Mouse (Mus musculus) limb, embryonic 12.5 days (tissue): ENCODE measurements around the gene Prr5. TPM values are rescaled to one million over a fixed set of nuclear protein-coding genes. Genes with fewer than 3 reads are reported as not detected.

Source experiments
- ATAC-seq: fragments of 200-750 bp; cut with Nextera tagmentation; 2 replicates; pipeline ENCODE4 v1.8.0; 2017; ENCODE audit warnings: low read depth, moderate TSS enrichment; ENCODE audit not compliant: insufficient number of reproducible peaks, insufficient read depth, low FRiP score, low TSS enrichment
- H3K27ac ChIP-seq: fragments of 300-500 bp; sonication (generic); 2 replicates; pipeline ENCODE4 v1.5.1; 2016; ENCODE audit warnings: mild to moderate bottlenecking, moderate library complexity
- H3K27me3 ChIP-seq: fragments of 300-500 bp; sonication (generic); 2 replicates; pipeline ENCODE4 v1.6.1; 2016; ENCODE audit warnings: mild to moderate bottlenecking, moderate library complexity
- H3K36me3 ChIP-seq: fragments of 300-500 bp; sonication (generic); 2 replicates; pipeline ENCODE4 v1.6.1; 2016; ENCODE audit warnings: mild to moderate bottlenecking, moderate library complexity
- H3K4me1 ChIP-seq: fragments of 300-500 bp; sonication (generic); replicated peaks from 2 replicates; pipeline ENCODE4 v1.6.1; 2016
- H3K4me2 ChIP-seq: fragments of 300-500 bp; sonication (generic); 2 replicates; pipeline ENCODE4 v1.6.1; 2016; ENCODE audit warnings: mild to moderate bottlenecking, moderate library complexity
- H3K4me3 ChIP-seq: fragments of 300-500 bp; sonication (generic); replicated peaks from 2 replicates; pipeline ENCODE4 v1.5.1; 2016; ENCODE audit warnings: mild to moderate bottlenecking
- H3K9ac ChIP-seq: fragments of 300-500 bp; sonication (generic); replicated peaks from 2 replicates; pipeline ENCODE4 v1.6.1; 2016; ENCODE audit warnings: mild to moderate bottlenecking, moderate library complexity
- H3K9me3 ChIP-seq: fragments of 300-500 bp; sonication (generic); 2 replicates; pipeline ENCODE4 v1.6.1; 2016; ENCODE audit warnings: mild to moderate bottlenecking, moderate library complexity
- WGBS: fragments of 180-500 bp; shearing (Covaris S2); methylation state at CpG from one replicate; pipeline ENCODE4 v1.1.7; 2016; 5-methylcytosine and 5-hydroxymethylcytosine counted together
- polyA plus RNA-seq: library from polyadenylated mRNA; unstranded; fragments of >200 nt; fragmentation: Nextera tagmentation; extraction: Ambion mirVana; gene quantifications from 2 replicates; pipeline ENCODE4 v1.2.1, GENCODE M21; 2016

The Prr5 gene
- polyA plus RNA-seq, 1 experiment from 2014 or later = 16.7 TPM

DNA sequence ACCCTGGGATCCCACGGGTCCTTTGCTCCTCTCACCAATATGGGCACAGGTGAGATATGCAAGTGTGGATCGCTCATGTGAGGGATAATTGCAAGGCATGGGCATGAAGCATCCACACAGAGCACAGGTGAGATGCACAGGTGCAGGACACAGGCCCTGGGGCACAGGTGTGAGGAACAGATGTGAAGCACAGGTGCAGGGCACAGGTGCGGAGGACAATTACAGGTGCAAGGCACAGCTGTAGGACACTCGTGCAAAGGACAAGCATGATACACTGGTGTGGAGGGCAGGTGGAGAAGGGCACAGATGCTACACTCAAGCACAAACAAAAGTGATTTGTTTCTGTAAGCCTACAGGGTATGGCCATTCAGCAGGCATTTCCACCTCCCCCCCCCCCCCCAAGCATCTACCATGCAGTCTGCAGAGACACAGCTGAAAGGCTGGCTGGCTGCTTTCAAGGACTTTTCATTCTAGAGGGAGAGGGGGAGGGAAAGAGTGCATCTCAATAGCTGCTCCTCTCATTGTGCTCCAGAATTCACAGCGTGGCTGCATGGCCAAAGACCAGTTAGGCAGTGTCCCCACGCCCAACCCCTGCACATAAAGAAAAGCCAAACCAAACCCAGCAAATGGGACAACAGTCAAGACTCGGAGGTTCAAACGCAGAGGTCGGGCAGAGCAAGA lies 11.9 kb upstream of the Prr5 start:
- ATAC-seq = no peak
- 72% methylated on average over 9 of the region's 9 CpGs for WGBS
- Histone ChIP-seq H3K9me3 (no peaks in the 10 kb centered on the region), H3K4me1 (peaks cover 23% of the 10 kb centered on the region), H3K9ac (no peak overlapping the region), H3K27me3 (0 out of 2 replicates have a peak, but pooled peaks cover 7% of the 10 kb centered on the region), H3K27ac (no peak overlapping the region), H3K36me3 (no peaks in the 10 kb centered on the region), H3K4me3 (no peak overlapping the region), H3K4me2 (no peak overlapping the region)

DNA sequence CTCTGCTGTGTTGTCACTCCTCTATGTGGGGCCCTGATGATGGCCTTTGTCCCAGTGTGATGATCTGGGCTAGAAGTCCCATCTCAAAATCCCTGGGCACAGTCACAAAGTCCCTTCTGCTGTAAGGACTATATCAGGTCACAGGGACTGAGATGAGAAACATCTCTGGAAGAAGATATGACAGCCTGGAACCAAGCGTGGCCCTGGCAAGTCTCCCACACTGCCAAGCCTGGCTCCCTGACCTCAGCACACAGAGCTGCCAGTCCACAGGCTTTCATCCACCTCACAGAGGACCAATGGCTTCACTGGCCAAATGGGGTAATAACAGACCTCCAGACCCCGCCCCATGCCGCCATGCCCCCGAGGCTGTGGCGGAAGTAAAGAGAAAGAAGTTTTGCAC lies 10.8 kb upstream of the Prr5 start:
- Histone ChIP-seq H3K9me3 (no peaks in the 10 kb centered on the region), H3K9ac (no peak overlapping the region), H3K27ac (no peak overlapping the region), H3K36me3 (no peaks in the 10 kb centered on the region), H3K4me2 (no peak overlapping the region), H3K4me1 (peaks cover 28% of the 10 kb centered on the region), H3K27me3 (peaks cover 11% of the 10 kb centered on the region; the same call in 1 of the 2 replicates), H3K4me3 (no peak overlapping the region)
- no peak for ATAC-seq
- 82% methylated on average over 5 of the region's 5 CpGs for WGBS

DNA sequence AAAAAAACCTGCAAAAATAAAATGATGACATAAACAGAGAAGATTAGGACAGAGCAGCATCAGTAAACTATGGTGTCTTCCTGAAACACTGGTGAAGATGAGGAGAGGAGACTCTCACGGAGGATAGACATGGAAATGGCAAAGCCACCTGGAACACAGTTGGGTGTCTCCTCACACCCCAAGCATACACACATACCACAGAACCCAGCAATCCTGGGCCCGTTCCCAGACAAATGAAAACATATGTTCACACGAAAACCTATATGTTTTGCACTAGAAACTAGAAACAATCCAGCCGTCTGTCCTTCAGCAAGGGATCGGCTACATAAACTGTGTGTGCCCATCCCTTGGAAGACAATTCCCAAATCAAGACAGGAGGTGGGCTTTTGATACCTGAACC lies 9.6 kb upstream of the Prr5 start:
- WGBS = 57% methylated on average over 5 of the region's 5 CpGs
- Histone ChIP-seq H3K4me2 (no peak overlapping the region), H3K27ac (no peak overlapping the region), H3K36me3 (no peaks in the 10 kb centered on the region), H3K27me3 (peaks cover 22% of the 10 kb centered on the region; the same call in 1 of the 2 replicates), H3K4me1 (peaks cover 33% of the 10 kb centered on the region), H3K4me3 (no peak overlapping the region), H3K9me3 (no peaks in the 10 kb centered on the region), H3K9ac (no peak overlapping the region)
- ATAC-seq = no peak

DNA sequence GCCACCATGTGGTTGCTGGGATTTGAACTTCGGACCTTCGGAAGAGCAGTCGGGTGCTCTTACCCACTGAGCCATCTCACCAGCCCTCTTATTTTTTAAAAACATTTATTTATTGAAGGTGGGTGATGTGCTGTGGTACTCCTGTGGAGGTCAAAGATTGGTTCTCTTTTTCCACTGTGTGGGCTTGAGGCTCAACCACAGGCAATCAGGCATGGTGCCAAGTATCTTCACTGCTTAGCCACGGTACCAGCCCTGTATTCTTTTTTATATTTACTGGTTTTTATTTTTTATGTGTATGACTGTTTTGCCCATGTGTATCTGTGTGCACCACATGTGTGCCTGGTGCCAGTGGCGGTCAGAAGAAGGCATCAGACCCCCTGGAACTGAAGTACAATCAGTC lies 8.1 kb upstream of the Prr5 start:
- peaks cover 27% of the 10 kb centered on the region; the same call in 1 of the 2 replicates for H3K27me3 ChIP-seq
- no peak overlapping the region for H3K4me3 ChIP-seq
- no peak overlapping the region for H3K9ac ChIP-seq
- no peaks in the 10 kb centered on the region for H3K9me3 ChIP-seq
- H3K4me2 ChIP-seq = no peak overlapping the region
- peaks cover 29% of the 10 kb centered on the region for H3K4me1 ChIP-seq
- H3K36me3 ChIP-seq = no peaks in the 10 kb centered on the region
- H3K27ac ChIP-seq = no peak overlapping the region
- 93% methylated on average over 5 of the region's 5 CpGs for WGBS
- ATAC-seq = no peak

DNA sequence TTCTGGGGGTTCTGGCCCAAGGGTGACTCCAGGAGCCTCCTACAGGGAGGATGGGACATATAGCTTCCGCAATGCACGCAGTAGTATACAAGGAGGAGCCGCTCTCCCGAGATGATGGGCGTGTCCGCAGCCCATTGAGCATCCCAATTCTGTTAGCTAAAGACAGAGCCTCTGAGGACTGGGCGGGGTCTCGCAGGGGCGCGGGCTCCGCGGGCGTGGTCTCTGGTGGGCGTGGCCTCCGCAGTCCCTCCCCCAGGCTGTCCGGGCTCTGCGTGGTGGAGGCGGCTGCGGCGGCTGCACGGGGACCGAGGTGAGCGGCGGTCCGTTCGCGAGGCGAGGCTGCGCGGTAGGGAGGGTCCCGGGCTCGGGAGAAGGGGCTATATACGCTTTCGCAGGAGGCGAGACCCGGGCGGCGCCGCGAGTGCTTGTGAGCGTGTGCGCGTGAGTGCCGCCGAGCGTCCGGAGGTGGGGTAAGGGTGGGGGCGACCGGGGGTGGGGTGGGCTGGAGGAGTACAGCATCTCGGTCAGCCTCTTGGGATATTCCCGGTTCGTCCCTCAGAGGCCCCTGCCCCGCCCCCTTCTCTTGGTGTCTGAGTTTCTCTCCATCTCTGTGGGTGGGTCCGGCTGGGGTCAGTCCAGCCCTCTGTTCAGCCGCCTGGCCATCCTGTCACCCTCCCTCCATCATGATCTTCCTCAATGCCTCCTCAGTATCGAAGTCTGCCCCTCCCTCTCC lies 6.3 kb upstream of the Prr5 start:
- Histone ChIP-seq H3K4me3 (peak overlapping the region; percentile 56), H3K27ac (no peak overlapping the region), H3K36me3 (no peaks in the 10 kb centered on the region), H3K4me2 (peak overlapping the region; percentile 82), H3K9me3 (no peaks in the 10 kb centered on the region), H3K27me3 (peaks cover 27% of the 10 kb centered on the region; the same call in 1 of the 2 replicates), H3K9ac (peak overlapping the region; percentile 63), H3K4me1 (peaks cover 29% of the 10 kb centered on the region)
- ATAC-seq = peak; percentile 65
- under 1% methylated on average over 56 of the region's 56 CpGs for WGBS

DNA sequence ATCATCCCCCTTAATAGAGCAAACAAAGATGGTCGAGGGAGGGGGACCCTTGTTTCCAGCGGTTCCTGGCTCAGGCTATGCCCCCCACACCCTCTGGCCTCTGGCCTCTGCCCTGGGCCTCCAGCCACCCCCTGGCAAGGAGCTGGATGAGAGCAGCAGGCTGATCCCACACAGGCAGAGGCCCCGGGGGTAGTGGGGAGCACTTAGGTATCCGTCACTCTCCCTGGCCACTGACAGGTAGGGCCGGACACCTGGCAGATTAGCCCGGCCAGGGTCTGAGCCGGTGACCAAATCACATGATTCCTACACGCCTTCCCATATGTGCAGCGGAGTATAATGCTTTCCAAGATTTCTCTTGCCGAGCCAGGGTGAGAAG lies 5.7 kb upstream of the Prr5 start:
- Histone ChIP-seq H3K27ac (no peak overlapping the region), H3K4me3 (peak overlapping the region; percentile 56), H3K36me3 (no peaks in the 10 kb centered on the region), H3K9ac (peak overlapping the region; percentile 63; the same call in 1 of the 2 replicates), H3K27me3 (peaks cover 27% of the 10 kb centered on the region; the same call in 1 of the 2 replicates), H3K4me1 (peaks cover 29% of the 10 kb centered on the region), H3K9me3 (no peaks in the 10 kb centered on the region), H3K4me2 (peak overlapping the region; percentile 82)
- ATAC-seq = peak; percentile 29; the same call in 1 of the 2 replicates
- 48% methylated on average over 10 of the region's 10 CpGs for WGBS

DNA sequence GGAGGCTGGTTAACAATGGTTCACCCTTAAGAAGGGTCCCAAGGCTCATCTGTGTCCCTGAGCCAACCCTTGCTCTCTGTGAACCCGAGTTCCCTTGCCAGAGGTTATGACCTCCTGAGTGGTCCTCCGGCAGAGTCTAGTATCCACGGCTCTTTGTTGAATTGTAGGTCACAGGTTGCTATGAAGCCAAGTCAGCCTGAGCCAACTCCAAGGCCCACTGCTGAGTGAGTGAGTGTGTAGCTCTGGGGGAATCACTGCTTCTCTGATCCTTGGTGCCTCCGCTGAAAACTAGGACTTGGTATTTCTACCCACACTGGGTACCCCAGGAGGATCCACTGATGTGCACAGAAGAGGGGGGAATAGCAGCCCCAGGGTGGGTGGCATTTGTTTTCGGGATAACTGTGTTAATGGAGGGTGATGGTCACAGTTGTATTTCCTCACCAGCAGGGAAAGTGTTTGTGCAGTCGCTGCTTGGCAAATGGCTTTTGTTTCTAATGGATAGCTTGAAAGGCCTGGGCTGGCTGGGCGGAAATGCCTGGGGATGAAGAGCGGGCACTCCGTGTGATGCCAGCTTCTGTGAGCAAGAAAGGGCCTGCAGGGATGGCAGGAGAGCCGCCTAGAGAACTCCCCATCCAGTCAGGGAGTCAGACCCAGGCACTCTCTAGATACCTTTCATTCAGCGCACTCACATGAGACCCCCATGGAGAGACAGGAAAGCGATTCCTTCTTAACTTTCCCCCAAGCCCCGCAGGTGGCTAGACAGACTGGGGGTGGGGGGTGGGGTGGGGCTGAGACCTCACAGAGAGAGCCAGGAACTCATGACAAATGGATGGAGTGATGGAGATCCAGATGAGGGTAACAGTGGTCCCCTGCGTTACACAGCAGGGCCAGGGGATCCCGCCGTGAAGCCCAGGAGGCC lies 4.6 kb upstream of the Prr5 start:
- ATAC-seq = no peak
- Histone ChIP-seq H3K36me3 (no peaks in the 10 kb centered on the region), H3K27me3 (peaks cover 27% of the 10 kb centered on the region), H3K4me1 (peaks cover 29% of the 10 kb centered on the region), H3K4me3 (no peak overlapping the region), H3K9ac (no peak overlapping the region), H3K9me3 (no peaks in the 10 kb centered on the region), H3K4me2 (no peak overlapping the region), H3K27ac (no peak overlapping the region)
- WGBS = 30% methylated on average over 16 of the region's 16 CpGs

DNA sequence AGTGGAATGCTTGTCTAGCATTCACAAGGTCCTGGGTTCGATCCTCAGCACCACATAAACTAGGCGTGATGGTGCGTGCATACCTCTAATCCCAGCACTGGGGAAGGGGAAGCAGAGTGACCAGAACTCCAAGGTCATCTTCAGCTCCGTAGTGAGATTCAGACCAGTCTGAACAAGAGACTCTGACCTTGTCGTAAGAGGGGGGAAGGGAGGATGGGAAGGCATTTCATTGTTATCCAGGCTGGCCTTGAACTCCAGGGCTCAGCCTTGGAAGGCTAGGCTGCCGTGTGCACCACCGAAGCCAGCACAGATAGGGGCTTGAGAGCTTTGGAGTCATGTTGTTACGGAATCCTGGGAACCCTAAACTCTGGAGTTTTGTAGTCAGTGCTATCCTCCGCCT lies 3.8 kb upstream of the Prr5 start:
- 70% methylated on average over 9 of the region's 9 CpGs for WGBS
- H3K27me3 ChIP-seq = peaks cover 27% of the 10 kb centered on the region

DNA sequence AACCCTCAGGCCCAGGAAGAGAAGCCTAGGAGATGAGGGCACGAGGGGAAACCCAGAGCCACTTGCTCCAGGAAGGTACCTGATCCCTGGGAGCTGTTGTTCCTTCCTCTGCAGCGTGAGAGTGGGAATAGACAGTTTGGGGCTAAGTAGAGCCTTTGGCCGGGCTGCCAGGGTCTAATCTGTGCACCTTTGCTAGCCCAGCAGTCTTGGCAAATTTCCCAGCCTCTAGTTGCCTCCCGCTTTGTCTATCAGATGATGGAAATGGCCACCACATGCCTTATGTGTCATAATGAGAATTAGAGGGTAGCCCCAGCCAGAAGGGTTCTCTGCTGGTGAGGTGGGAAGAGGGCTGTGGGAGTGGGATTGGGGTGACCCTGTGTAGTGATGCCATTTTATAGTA lies 3.4 kb upstream of the Prr5 start:
- Histone ChIP-seq H3K4me1 (peaks cover 29% of the 10 kb centered on the region), H3K9me3 (no peaks in the 10 kb centered on the region), H3K36me3 (no peaks in the 10 kb centered on the region), H3K4me3 (no peak overlapping the region), H3K9ac (no peak overlapping the region), H3K4me2 (no peak overlapping the region), H3K27me3 (peaks cover 27% of the 10 kb centered on the region), H3K27ac (no peak overlapping the region)
- WGBS = 63% methylated on average over 4 of the region's 4 CpGs
- ATAC-seq = no peak

More for the DNA sequence above, 3.8 kb upstream of the Prr5 start:
- H3K27ac ChIP-seq = no peak overlapping the region
- H3K36me3 ChIP-seq = no peaks in the 10 kb centered on the region
- H3K4me1 ChIP-seq = peaks cover 29% of the 10 kb centered on the region
- H3K9me3 ChIP-seq = no peaks in the 10 kb centered on the region
- H3K4me2 ChIP-seq = no peak overlapping the region
- H3K4me3 ChIP-seq = no peak overlapping the region
- no peak for ATAC-seq
- no peak overlapping the region for H3K9ac ChIP-seq

DNA sequence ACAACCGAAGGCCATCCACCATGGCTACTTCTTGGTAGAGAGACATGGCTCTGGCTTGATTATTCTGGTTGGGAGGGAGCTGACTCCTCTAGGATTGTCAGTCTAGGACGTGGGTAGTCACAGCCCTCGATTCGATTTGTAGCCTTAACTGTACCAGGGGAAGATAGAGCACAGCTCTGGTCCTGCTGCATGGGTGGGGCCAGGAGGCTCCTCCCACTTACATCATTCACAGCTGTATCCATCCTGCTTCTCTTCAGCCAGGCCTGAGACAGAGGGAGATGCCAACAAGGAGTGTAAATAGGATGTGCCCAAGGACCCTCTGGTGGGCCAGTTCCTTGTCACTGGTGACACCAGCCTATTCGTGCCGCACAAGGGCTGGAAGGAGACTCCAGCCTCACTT lies 1.8 kb upstream of the Prr5 start:
- Histone ChIP-seq H3K27me3 (peaks cover 20% of the 10 kb centered on the region), H3K36me3 (no peaks in the 10 kb centered on the region), H3K9ac (no peak overlapping the region), H3K9me3 (no peaks in the 10 kb centered on the region), H3K4me2 (no peak overlapping the region), H3K4me1 (peaks cover 26% of the 10 kb centered on the region), H3K27ac (no peak overlapping the region), H3K4me3 (no peak overlapping the region)
- no peak for ATAC-seq
- WGBS = 79% methylated on average over 6 of the region's 6 CpGs
